Mouse (Mus musculus): ENCODE measurements around the gene Macf1.

Macf1 gene

DNA sequence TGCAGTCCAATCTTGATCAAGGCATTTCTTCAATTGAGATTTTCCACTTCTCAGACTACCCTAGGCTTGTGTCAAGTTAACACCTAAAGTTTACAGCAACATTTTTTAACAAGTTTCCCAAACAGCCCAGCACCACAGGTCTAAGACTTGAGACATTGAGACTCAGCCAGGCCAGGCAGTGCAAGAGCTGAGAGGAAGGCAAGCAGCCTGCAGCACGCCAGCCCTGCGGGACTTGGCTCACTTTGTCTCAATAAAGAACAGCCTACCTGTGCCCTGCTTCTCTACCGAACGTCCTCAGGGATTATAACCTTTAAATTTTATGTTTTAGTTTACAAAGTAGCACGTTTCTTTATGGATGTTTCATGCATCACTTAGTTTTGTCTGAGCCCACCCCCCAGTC, 92.1 kb downstream of the Macf1 start:
- no peak for DNase-seq (ENCODE audit: low spot score)

DNA sequence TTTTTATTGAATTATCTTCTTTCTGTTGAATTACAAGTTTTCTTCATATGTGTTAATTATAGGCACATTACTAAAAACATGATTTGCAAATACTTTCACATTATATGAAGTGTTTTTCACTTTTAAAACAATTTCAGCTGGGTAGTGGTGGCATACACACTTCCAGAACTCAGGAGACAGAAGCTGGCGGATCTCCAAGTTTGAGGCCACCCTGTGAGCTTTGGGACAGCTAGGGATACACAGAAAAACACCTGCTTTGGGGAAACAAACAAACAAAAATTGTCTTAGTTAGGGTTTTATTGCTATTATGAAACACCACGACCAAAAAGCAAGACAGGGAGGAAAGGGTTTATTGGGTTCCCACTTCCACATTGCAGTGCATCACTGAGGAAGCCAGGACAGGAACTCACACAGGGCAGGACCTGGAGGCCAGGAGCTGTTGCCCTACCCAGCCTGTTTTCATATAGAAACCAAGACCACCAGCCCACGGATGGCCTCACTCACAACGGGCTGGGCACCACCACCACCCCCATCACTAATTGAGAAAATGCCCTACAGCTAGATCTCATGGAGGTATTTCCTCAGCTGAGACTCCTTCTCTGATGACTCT, 93.0 kb downstream of the Macf1 start:
- no peak for DNase-seq (ENCODE audit: low spot score)

DNA sequence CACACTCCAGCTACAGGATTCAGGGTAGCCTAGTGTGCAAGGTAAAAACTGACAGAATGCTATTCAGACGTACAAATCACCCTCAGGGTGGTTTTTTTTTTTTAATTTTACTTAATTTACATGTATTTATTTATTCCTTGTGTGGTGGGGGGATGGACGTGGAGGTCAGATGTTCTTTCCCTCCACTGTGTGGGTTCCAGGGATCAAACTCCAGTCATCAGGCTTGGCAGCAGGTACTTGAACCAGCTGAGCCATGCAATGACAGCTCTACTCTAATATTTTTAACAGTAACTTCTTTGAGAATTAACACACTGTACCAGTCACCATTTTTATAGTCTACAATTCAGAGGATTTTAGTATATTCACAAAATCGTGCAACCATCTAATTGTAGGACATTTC, 94.7 kb downstream of the Macf1 start:
- DNase-seq (ENCODE audit: low spot score) = no peak

DNA sequence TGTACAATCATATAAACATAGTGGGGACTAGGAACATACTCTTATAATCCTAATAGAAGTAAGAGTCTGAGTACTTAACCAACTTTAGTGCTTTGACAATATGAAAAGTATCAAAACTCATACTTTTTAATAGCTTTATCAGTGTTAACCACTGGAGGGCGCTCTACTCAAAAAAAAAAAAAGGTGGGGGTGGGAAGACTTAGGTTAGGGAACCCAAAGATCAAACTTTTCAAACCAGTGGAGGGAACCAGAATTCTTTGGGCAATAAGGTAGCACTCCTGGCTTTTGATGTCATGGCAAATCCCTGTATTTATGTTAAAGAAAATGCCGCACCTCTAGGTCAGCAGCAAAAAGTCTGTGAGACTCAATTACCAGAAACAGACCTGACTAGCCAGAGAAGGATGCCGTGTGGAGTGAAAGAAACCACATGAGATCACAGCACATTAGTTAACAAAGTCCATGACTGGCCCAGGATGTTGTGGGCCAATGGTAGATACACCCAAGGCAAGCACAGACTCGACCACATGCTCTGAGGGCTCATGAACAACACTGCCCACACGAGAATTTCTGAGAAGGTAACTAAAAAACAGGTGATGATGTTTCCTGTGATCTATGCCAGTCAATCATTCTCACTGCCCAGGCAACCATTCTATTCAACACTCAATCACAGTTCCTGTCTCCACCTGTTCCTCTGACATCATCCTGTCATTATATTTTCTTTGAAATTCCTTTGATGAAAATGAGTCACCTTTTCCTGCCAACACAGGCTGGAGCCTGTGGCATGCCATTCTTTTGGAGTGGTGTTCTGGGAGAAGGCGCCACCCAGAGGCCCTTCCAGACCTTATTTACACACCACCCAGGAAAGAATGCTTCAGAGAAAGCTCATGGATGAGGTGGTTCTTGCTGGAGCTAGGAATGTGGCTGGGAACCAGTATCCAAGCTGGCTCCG, 95.5 kb downstream of the Macf1 start:
- no peak for DNase-seq (ENCODE audit: low spot score)

DNA sequence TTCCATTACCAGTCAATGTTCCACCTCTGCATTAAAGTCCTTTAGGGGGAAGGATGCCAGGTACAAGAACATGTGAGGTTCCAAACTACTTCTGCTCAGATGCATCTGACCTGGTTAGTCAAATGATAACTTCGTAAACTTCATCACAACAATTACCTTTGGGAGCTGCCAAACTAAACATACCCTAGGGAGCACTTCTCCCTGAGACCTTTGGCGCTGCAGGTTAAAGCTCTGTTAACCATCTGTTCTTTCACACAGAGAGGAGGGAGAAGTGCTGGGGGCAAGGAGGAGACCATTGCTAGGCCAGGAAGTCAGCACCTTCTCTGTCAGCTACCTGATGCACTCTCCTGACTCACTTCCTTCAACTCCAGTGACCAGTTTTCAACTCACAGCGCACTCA, 96.5 kb downstream of the Macf1 start:
- no peak for DNase-seq (ENCODE audit: low spot score)

DNA sequence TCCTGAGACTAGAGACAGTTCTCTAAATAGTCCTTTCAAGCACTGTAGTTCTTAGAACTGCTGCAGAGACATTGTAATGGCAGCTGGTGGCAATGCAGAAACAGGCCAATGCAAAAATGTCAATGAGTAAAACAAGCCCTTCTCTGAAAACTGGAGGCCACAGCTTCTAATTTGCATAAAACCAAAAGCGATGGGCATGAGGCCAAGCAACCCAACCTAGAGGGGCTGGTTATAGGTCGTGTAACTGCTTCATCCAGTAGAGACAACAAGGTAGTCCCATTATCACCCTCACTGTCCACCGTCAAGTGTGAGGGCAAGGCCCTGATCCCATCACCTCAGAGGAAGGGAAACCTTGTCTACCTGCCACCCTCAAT, 99.5 kb downstream of the Macf1 start:
- no peak for DNase-seq (ENCODE audit: low spot score)

DNA sequence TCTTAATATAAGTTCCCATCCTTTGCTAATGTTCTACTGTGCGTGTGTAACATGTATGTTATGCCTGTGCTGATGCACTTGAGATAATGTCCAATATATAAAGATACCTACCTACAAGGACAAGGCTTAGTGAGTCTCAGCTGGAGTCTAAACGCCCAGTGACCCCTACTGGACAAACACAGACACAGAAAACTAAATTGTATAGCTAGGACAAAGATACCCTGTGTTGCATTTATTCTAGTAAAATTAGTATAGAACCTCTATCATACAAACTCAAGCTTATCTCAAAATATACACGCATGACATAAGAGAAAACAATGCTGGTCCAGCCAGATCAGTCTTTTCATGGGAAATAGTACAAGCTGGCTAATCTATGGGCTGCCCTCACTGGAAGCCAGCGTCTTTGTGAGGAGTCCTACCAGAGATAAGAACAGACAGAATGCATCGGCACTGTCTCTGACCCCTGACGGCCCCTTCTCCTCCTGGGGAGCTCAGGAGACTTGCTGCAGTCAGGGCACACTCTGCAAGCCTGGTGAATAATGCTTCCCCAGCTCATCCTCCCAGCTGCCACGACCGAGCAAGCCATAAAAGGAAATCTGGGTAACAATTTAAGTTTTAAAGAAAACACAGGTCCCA, 100.0 kb downstream of the Macf1 start:
- DNase-seq (ENCODE audit: low spot score) = no peak

DNA sequence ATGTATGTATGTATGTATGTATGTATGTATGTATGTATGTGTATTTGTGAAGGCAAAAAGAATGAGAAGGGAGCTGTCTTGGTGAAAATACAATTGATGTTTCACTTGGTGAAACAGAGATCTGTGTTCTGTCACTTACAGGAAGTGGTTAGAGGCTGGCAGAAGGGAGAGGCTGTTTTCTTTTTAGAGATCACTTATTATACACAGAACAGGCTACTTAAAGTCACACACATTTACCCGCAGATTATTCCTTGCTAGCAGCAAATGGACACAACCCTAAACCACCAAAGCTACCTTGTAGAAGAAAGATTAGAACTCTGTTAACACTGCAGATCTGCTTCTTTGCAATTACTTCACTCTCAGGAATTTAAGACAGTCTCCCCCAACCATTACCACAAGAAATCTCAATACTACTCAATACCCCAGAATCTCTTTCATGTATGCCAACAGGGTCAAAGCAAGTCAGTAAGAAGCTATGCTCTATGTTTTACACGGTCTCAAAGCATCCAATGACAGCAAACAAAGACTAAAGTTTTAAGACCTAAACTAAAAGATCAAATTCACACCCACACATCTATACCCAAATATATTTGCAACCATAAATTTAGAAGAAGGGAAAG, 106.6 kb downstream of the Macf1 start:
- DNase-seq (ENCODE audit: low spot score) = no peak

DNA sequence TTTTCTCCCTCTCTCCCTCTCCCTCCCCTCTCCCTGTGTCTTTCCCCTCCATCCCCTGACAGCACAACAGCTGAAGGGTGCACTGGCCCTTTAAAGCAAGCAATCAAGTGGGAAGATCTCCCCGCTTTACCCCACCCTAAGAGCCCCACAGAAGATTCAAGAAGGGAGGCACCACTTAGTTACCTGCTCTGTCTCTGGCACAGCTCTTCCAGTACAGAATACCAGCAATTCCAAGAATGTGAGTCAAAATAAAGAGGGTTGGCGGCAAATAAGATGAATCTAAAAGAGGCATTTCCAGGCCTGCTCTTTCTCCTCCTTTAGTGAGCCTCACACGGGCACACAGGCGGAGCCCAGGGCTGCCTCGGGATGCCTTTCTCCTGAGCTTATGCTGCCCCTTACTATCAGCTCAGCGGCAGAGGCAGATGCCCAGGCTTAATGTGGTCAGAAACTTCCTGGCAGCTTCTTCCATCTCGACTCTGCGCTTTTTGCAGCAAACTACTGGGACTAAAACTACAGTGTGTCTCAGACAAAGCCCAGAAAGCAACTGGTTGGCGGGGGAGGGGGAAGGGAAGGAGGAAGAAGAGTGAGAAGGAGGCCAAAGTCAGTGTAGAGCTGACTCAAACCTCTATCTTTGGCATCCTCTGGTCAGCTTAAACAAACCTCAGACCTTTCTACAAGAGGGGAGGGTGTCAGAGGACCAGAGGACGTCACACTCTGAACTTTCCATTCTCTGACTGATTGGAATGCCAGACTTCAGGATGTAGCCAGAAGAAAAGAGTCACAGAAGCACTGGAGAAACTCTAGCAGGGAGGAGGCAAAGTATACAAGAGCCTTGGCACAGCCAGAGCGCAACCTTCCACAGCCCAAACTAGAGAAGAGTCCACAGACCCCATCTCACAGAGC, 111.5 kb downstream of the Macf1 start:
- DNase-seq (ENCODE audit: low spot score) = no peak

DNA sequence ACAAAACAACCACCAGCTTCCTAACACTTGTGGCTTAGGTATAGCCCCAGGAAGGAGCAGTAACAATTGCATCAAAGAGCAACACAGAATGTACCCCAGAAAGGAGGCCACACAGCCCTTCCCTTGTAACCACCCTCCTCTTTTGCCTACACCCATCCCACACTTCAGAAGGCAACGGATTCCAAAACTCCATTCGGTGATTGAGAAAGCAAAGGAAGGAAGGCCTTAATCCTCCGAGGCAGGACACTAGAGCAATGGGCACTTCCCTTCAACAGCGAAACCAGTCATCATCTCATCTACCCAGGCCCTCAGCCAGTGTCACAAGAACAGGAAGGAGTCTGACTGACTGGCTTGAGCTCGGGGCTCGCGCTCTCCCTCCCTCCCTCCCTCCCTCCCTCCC, 112.3 kb downstream of the Macf1 start:
- DNase-seq (ENCODE audit: low spot score) = no peak

DNA sequence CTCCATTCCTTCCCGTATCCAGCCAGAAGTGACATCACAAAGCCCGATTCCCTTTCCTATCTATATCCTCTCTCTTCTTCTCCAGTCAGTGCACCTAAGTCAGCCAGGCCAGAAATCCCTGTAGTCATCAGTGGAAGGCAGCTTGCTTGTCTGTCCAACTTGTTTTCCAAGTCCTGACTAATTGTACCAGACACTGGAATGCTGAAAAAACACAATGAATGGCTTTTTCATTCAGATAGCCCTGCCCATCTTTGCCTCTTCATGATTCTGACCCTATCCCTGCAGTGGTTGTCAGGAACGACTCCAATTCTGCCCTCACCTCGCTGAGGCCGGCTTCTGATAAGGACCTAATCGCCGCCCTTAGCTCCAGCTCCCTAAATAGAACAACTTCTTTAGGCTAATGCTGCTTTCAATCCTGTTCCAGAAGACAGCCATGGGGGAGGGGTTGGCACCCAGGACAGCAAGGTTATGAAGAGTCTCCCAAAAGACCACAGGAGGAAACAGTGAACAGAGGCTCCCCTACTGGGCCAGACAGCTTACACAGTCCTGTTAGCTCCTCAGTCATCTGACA, 118.8 kb downstream of the Macf1 start:
- no peak for DNase-seq (ENCODE audit: low spot score)

DNA sequence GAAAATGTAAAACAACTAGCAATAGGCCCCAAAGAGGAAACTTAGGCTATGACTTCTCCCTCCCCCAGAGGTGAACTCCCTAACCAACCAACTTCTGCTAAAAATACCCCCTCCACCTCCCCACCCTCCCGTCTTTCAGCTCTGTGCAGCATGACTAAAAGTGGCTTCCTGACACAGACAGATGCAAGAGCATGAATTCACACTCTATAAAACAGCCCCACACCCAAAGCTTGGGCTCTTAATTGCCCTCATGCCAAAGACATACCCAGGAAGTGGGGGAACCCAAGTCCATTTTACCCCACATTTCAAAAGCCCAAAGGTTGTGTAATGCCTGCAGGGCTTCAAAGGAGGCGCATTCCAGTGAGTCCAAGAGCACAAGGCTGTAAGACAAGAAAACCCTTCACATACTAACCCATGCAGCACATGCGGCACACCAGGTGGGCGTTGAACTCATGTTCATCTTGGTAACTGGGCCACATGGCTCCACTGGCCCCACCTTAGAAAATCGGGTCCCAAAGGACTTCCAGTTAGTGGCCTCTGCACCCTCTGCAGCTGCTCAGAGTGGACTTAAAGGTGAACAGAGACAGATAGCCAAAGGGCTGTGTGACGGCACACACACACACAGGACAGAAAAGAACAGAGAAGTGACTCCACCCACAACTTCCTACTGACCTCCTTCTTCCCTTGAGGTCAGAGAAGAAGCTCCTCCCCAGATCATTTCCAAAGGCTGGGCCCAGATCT, 119.9 kb downstream of the Macf1 start:
- no peak for DNase-seq (ENCODE audit: low spot score)

DNA sequence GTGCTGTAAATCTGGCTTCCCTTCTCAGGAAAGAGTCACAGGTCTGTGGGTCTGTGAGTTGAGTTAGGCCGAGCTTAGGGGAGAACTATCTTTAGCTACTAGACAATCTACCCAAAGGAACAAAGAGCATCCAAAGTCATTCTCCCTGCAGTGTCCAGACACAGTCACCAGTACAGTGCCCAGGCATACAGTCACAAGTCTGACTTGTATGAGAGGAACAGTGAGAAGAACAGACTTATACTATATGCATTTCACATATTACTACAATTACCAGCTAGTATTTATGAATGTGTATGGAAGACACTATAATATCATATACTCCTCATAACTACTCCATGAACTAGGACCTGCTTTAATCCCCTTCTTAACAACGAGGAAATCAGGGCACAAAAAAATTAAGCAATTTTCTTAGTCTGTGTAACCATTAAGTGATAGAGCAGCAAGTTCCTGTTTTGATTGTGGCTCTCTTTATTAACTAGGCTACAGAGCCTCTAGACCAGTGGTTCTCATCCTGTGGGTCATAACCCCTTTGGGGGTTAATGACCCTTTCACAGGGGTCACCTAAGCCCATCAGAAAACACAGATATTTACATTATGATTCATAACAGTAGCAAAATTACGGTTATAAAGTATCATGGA, 121.9 kb downstream of the Macf1 start:
- DNase-seq (ENCODE audit: low spot score) = no peak

DNA sequence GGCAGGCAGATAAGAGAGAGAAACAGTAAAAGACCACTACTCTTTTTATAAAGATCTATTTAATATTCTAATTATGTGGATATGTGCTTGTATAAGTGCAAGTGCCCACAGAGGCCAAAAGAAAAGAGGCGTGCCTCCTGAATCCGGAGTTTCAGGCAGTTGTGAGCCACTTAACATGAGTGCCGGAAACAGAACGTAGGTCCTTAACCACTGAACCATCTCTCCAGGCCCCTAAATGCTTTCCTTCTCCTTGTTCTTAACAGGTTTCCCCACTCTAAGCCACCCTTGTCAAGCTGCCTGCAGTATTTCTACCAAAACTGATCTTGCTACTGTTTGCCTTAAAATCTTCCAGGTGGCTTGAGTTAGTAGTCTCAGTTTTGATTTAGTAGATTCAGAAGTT, 123.3 kb downstream of the Macf1 start:
- no peak for DNase-seq (ENCODE audit: low spot score)

DNA sequence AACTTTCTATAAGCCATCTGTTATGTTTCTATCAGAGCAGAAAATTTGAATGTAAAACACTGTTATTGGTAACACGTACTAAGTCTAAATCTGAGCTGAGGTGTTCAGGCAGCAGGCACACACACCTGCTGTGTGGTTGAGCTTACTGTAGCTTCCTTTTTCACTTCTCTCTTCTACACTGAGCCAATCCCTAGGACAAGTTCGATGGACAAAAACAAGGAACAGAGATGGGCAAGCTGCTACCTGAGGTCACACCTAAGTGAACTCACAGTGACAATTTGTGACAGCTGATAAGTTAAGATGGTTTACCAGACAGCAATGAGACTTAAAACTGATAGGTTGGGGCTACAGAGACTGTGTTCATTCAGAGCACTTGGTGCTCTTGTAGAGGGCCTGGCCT, 125.7 kb downstream of the Macf1 start:
- no peak for DNase-seq (ENCODE audit: low spot score)

DNA sequence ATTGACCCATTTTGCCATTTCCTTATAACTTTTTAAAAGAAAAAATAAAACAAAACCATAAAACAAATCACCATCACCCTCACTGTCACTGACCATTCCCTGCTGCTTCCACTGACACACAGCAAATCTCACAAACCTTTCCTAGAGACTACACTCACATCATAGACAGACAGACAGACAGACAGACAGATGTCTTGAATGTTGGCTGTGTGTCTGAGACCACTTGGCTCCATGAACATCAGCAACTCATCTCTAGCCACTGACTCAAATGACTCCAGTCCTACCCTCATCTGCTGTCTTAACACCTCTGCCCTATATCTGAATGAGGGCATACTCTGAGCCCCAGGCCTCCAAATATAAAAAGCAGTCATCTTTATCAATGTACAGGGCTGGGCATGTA, 128.9 kb downstream of the Macf1 start:
- DNase-seq (ENCODE audit: low spot score) = no peak

DNA sequence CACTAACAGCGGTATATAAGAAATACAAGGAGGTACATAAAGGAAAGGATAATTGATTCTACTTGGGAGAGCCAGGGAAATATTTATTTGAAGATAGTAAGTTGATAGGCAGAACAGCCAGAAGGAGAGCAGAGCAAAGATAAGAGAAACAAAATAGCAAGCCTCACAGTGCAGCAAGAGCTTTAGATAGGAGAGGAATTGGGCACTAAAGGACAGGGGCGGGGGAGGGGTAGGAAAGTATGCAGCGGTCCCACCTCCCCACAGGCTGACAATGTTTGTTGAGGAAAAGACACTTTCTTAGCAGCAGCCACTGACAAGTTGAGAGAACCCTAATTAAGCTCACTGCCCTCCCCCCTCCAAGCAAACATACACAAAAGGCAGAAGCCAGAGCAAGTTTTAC, 131.5 kb downstream of the Macf1 start:
- DNase-seq (ENCODE audit: low spot score) = no peak

DNA sequence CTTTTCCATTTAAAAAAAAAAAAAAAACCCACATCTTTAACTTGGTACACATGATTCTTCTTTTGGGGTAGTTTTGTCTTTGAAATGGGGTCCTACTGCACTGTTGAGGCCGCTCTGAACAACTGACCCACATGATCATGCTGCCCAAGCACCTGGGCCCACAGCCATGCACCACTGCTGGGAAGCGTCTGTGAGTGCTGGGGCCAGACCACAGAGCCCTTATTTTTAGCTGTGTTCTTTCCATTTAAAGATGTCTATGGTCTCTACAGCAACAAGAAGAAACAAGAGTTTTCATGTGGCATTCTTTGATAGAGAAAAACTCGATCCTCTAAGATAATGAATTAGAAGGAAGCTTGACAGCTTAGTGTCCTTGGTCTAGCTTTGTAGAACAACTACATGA, 135.8 kb downstream of the Macf1 start:
- DNase-seq (ENCODE audit: low spot score) = no peak

DNA sequence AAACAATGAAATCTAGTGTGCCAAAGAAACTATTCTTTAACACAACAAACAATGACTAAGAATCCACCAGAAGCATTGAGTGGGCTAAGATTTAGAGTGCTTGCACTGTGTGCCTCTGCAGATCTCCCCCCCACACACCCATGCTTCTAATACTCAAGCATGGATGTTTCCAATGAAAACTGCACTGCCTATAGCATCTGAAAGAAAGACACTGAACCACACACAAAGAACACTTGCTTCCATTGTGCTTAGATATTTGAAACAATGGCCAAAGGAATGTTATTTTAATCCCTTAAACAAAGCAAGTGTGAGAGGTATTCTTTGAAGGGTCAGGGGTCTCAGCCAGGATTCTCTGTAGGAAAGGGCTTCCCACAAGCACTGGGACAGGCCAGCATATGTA, 140.5 kb downstream of the Macf1 start:
- DNase-seq (ENCODE audit: low spot score) = no peak

DNA sequence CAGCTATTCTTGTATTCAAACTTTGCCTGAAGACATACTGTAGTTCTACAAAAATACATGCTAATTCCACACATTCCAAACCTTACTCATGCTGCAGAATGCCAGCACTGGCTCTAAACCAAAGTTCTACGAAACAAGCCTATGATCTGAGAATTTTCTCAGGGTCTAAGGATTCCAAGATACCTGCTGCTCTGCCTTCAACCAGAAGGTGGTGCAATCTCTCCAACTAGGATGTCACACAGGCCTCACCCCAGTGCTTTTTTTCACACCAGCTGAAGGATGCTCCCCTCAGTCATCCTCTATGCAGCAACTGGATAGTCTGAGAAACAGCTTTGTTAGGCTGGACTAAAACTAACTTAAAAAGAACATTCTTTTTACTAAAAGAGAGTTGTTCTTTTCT, 148.9 kb downstream of the Macf1 start:
- DNase-seq (ENCODE audit: low spot score) = peak; percentile 43

Data from ovary, postnatal 36 days (tissue).